ENCODE assay signal across 31 mouse cellular contexts in the genomic region with DNA sequence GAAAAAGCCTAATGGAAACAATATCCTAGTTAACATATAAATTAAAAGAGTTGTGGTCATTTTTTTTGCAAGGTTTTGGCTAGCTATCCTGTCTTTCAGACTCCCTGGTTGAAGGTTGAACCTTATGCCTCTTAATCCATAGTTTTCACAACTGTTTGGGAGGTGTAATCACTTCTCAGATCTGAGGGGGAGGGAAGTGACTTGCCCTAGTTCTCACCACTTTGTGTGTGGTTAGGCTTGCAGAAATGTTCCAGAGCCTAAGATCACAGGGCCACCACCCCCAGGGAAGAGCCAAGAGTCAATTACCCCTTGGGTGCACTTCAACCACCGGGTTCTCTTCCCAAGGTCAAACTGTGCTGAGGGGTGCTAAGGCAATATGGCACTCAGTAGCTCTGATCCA. TPM values are rescaled to one million over a fixed set of nuclear protein-coding genes. Genes with fewer than 3 reads are reported as not detected.
DNase-seq lines count a peak whose midpoint lies in the region; TF ChIP-seq lines count a peak whose summit lies in the region.
"Had no signal": no experiment of that assay in that cellular context is flagged by ENCODE, and none has a peak within 500 bp of the region (broad histone marks: within the 10 kb centered on the region; RNA-seq: fewer than 3 reads in every experiment).

No protein-coding gene starts in this region.

- H3K27ac ChIP-seq in kidney, adult 2 months (ENCODE audit: insufficient read depth, low read depth, low read length): no peak overlapping the region; the same call in 1 of the 2 replicates
- H3K27ac ChIP-seq in hindbrain, embryonic 10.5 days: no peak overlapping the region
- H3K27ac ChIP-seq: gastrocnemius, adult 2 months; heart, embryonic 15.5 days; hindbrain, embryonic 14.5 days had no signal

- H3K4me1 ChIP-seq in kidney, adult 2 months (ENCODE audit: control insufficient read depth, insufficient read depth, low read length): peaks cover 15% of the 10 kb centered on the region; the same call in 1 of the 2 replicates
- H3K4me1 ChIP-seq in hindbrain, embryonic 10.5 days (replicated peaks): 0 out of 2 replicates have a peak, but pooled peaks cover 2% of the 10 kb centered on the region
- H3K4me1 ChIP-seq: heart, embryonic 15.5 days had no signal

- no peaks in the 10 kb centered on the region for H3K9me3 ChIP-seq in hindbrain, embryonic 10.5 days
- H3K9me3 ChIP-seq: heart, embryonic 12.5 days; heart, embryonic 15.5 days had no signal

- no peaks in the 10 kb centered on the region for H3K27me3 ChIP-seq in kidney, adult 2 months (replicated peaks; ENCODE audit: control insufficient read depth, insufficient read depth, low read length)
- H3K27me3 ChIP-seq in hindbrain, embryonic 10.5 days (ENCODE audit: insufficient read depth, poor library complexity, severe bottlenecking): no peaks in the 10 kb centered on the region
- H3K27me3 ChIP-seq: heart, embryonic 12.5 days; heart, embryonic 15.5 days had no signal

- TF ChIP-seq POLR2A in kidney, adult 2 months (IDR thresholded peaks at IDR 0.05; ENCODE audit: low read depth, low read length): no peak

- H3K36me3 ChIP-seq in kidney, adult 2 months (ENCODE audit: control insufficient read depth, insufficient read depth, low read length): no peaks in the 10 kb centered on the region
- no peaks in the 10 kb centered on the region for H3K36me3 ChIP-seq in hindbrain, embryonic 10.5 days
- H3K36me3 ChIP-seq: heart, embryonic 12.5 days; heart, embryonic 15.5 days had no signal

- peak; percentile 25 for DNase-seq in kidney, adult 2 months
- DNase-seq in kidney, postnatal 10 days: no peak
- peak; percentile 41 for DNase-seq in thymus, postnatal 0 days (ENCODE audit: low spot score)
- peak; percentile 21 to 47 for DNase-seq in thymus, postnatal 36 days
- no peak for DNase-seq in adrenal gland, adult 2 months
- DNase-seq in right cerebral cortex, postnatal 4 days: no peak
- DNase-seq in hindbrain, embryonic 10.5 days (ENCODE audit: low spot score): no peak
- DNase-seq: adrenal gland, postnatal 14 days; cerebellum, adult 11 months; cerebellum, adult 2 months; cerebellum, postnatal 10 days; forebrain, postnatal 0 days; gastrocnemius, adult 2 months; gastrocnemius, postnatal 14 days; heart, adult 18-20 months; heart, postnatal 10 days; heart, postnatal 36 days had no signal

- WGBS in kidney, adult 2 months: 33% methylated on average over 1 of the region's 1 CpGs
- 83% methylated on average over 1 of the region's 1 CpGs for WGBS in hindbrain, embryonic 10.5 days

- H3K4me3 ChIP-seq in kidney, adult 2 months (ENCODE audit: insufficient read depth, low read depth, low read length): no peak overlapping the region
- no peak overlapping the region for H3K4me3 ChIP-seq in hindbrain, embryonic 10.5 days
- H3K4me3 ChIP-seq: gastrocnemius, adult 2 months; heart, embryonic 12.5 days; heart, embryonic 15.5 days had no signal

- TF ChIP-seq CTCF in kidney, adult 2 months (conservative IDR thresholded peaks at IDR 0.05; ENCODE audit: insufficient read depth, insufficient read length, low read depth, low read length): no peak

RNA-seq across cellular contexts. Expression of a gene that starts 33.1 kb away (rescaled TPM):
- 11.7 and 13.0 TPM in 2 replicates for polyA plus RNA-seq in kidney, adult 2 months (2012; rRNA removed)
- polyA plus RNA-seq in thymus, postnatal 0 days (2015; fragmentation: Nextera tagmentation; extraction: Ambion mirVana): 11.9 and 15.1 TPM in 2 replicates
- 10 to 100 TPM; 75.1 to 88.5 TPM for total RNA-seq in adrenal gland, adult 2 months (2021)
- 36.0 and 36.8 TPM in 2 replicates for polyA plus RNA-seq in adrenal gland, adult 2 months (2012; rRNA removed)
- polyA plus RNA-seq in hindbrain, embryonic 10.5 days (2016; fragmentation: Nextera tagmentation; extraction: Ambion mirVana): 0.16 and 0.19 TPM in 2 replicates

RNA-seq across cellular contexts. Expression of a gene that starts 33.4 kb away (rescaled TPM):
- polyA plus RNA-seq in kidney, adult 2 months (2012; rRNA removed): not detected in 2 replicates
- polyA plus RNA-seq in thymus, postnatal 0 days (2015; fragmentation: Nextera tagmentation; extraction: Ambion mirVana): not detected in 2 replicates
- not detected for total RNA-seq in adrenal gland, adult 2 months (2021)
- polyA plus RNA-seq in adrenal gland, adult 2 months (2012; rRNA removed): not detected in 2 replicates
- polyA plus RNA-seq in hindbrain, embryonic 10.5 days (2016; fragmentation: Nextera tagmentation; extraction: Ambion mirVana): not detected in 2 replicates
- total RNA-seq: adrenal gland, adult 18-20 months; adrenal gland, postnatal 14 days; adrenal gland, postnatal 4 days; ES-E14; forebrain, postnatal 0 days; gastrocnemius, adult 2 months; gastrocnemius, postnatal 14 days; gastrocnemius, postnatal 4 days; heart, adult 18-20 months; heart, postnatal 10 days; heart, postnatal 36 days had no signal
- polyA plus RNA-seq: activated CD4-positive, CD25-positive, alpha-beta regulatory T cell, adult 4 months; cerebellum, adult 2 months; embryonic facial prominence, embryonic 11.5 days; embryonic facial prominence, embryonic 14.5 days; forebrain, embryonic 11.5 days; forebrain, embryonic 14.5 days; forebrain, postnatal 0 days; frontal cortex, adult 2 months; heart, embryonic 12.5 days; heart, embryonic 15.5 days; hindbrain, embryonic 11.5 days; hindbrain, embryonic 14.5 days had no signal

Comparison
In these comparisons a context has a peak if more than half of its experiments do, and no peak if none do; other contexts are left out.
1. DNase-seq: peak in kidney, adult 2 months (single experiment), thymus, postnatal 0 days (single experiment) and thymus, postnatal 36 days (2 of 2); none in kidney, postnatal 10 days (single experiment), adrenal gland, adult 2 months (single experiment), right cerebral cortex, postnatal 4 days (single experiment) and hindbrain, embryonic 10.5 days (single experiment).
2. RNA of a gene that starts 33.1 kb away (polyA plus RNA-seq): 36.0 to 36.8 TPM in adrenal gland, adult 2 months, 11.9 to 15.1 TPM in thymus, postnatal 0 days and 11.7 to 13.0 TPM in kidney, adult 2 months; 0.16 to 0.19 TPM in hindbrain, embryonic 10.5 days; every median in the first group is over 10 times any median in the second.